Mouse (Mus musculus): Measurements from ENCODE around the gene Dock10. TPM values are rescaled to one million over a fixed set of nuclear protein-coding genes. Genes with fewer than 3 reads are reported as not detected.

The Dock10 gene
- polyA plus RNA-seq, 1 experiment from 2014 or later, result 2.2 TPM

- Histone ChIP-seq H3K27me3 (no peaks in the 10 kb centered on the region), H3K9me3 (replicated peaks) (no peaks in the 10 kb centered on the region), H3K9ac (no peak overlapping the region), H3K4me1 (replicated peaks) (no peaks in the 10 kb centered on the region), H3K36me3 (no peaks in the 10 kb centered on the region), H3K4me3 (replicated peaks) (no peak overlapping the region), H3K27ac (no peak overlapping the region), H3K4me2 (no peak overlapping the region)
- DNase-seq (no peak), ATAC-seq (ENCODE audit: low read depth) (no peak)
- WGBS (ENCODE audit: insufficient replicate concordance), result 43% methylated on average over 1 of the region's 1 CpGs
These were observed 82.2 kb downstream of the Dock10 start for GRCm38 (mm10) chr1:80676004-80676673.

GRCm38 (mm10) chr1:80671730-80672129 lies 86.6 kb downstream of the Dock10 start:
- ATAC-seq (ENCODE audit: low read depth) (no peak), DNase-seq (no peak)
- Histone ChIP-seq H3K4me3 (replicated peaks) (no peak overlapping the region), H3K9me3 (replicated peaks) (no peaks in the 10 kb centered on the region), H3K4me2 (no peak overlapping the region), H3K27me3 (no peaks in the 10 kb centered on the region), H3K36me3 (no peaks in the 10 kb centered on the region), H3K4me1 (replicated peaks) (no peaks in the 10 kb centered on the region), H3K27ac (no peak overlapping the region), H3K9ac (no peak overlapping the region)
- WGBS (ENCODE audit: insufficient replicate concordance), result 40% methylated on average over 3 of the region's 3 CpGs

- Histone ChIP-seq H3K9me3 (replicated peaks) (no peaks in the 10 kb centered on the region), H3K27me3 (no peaks in the 10 kb centered on the region), H3K4me2 (no peak overlapping the region), H3K36me3 (no peaks in the 10 kb centered on the region), H3K9ac (no peak overlapping the region), H3K4me3 (replicated peaks) (no peak overlapping the region), H3K27ac (no peak overlapping the region), H3K4me1 (replicated peaks) (no peaks in the 10 kb centered on the region)
- DNase-seq, result no peak
- no peak for ATAC-seq (ENCODE audit: low read depth)
- 43% methylated on average over 5 of the region's 5 CpGs for WGBS (ENCODE audit: insufficient replicate concordance)
These were observed 87.3 kb downstream of the Dock10 start for GRCm38 (mm10) chr1:80671056-80671455.

GRCm38 (mm10) chr1:80670387-80670786 lies 87.9 kb downstream of the Dock10 start:
- 60% methylated on average over 7 of the region's 7 CpGs for WGBS (ENCODE audit: insufficient replicate concordance)
- Histone ChIP-seq H3K4me2 (no peak overlapping the region), H3K27me3 (no peaks in the 10 kb centered on the region), H3K4me1 (replicated peaks) (no peaks in the 10 kb centered on the region), H3K27ac (no peak overlapping the region), H3K4me3 (replicated peaks) (no peak overlapping the region), H3K36me3 (no peaks in the 10 kb centered on the region), H3K9ac (no peak overlapping the region), H3K9me3 (replicated peaks) (no peaks in the 10 kb centered on the region)
- no peak for ATAC-seq (ENCODE audit: low read depth)
- DNase-seq, result no peak

- Histone ChIP-seq H3K36me3 (no peaks in the 10 kb centered on the region), H3K27me3 (no peaks in the 10 kb centered on the region), H3K27ac (no peak overlapping the region), H3K4me2 (no peak overlapping the region), H3K9me3 (replicated peaks) (no peaks in the 10 kb centered on the region), H3K9ac (no peak overlapping the region), H3K4me1 (replicated peaks) (no peaks in the 10 kb centered on the region), H3K4me3 (replicated peaks) (no peak overlapping the region)
- DNase-seq (no peak), ATAC-seq (ENCODE audit: low read depth) (no peak)
These were observed 92.6 kb downstream of the Dock10 start for GRCm38 (mm10) chr1:80665761-80666160.

- ATAC-seq (ENCODE audit: low read depth) (no peak), DNase-seq (no peak)
- H3K4me2 ChIP-seq, result no peak overlapping the region
- no peak overlapping the region for H3K9ac ChIP-seq
- no peaks in the 10 kb centered on the region for H3K36me3 ChIP-seq
- no peaks in the 10 kb centered on the region for H3K9me3 ChIP-seq (replicated peaks)
- no peak overlapping the region for H3K27ac ChIP-seq
- 38% methylated on average over 6 of the region's 6 CpGs for WGBS (ENCODE audit: insufficient replicate concordance)
- H3K4me1 ChIP-seq (replicated peaks), result no peaks in the 10 kb centered on the region
- no peak overlapping the region for H3K4me3 ChIP-seq (replicated peaks)
- no peaks in the 10 kb centered on the region for H3K27me3 ChIP-seq
These were observed 93.2 kb downstream of the Dock10 start for GRCm38 (mm10) chr1:80665161-80665560.

- Histone ChIP-seq H3K27ac (no peak overlapping the region), H3K4me2 (no peak overlapping the region), H3K4me1 (replicated peaks) (no peaks in the 10 kb centered on the region), H3K4me3 (replicated peaks) (no peak overlapping the region), H3K27me3 (no peaks in the 10 kb centered on the region), H3K9ac (no peak overlapping the region), H3K9me3 (replicated peaks) (no peaks in the 10 kb centered on the region), H3K36me3 (no peaks in the 10 kb centered on the region)
- DNase-seq, result no peak
- WGBS (ENCODE audit: insufficient replicate concordance), result 55% methylated on average over 11 of the region's 11 CpGs
- ATAC-seq (ENCODE audit: low read depth), result no peak
These were observed 96.6 kb downstream of the Dock10 start for GRCm38 (mm10) chr1:80661506-80662402.

- 56% methylated on average over 6 of the region's 6 CpGs for WGBS (ENCODE audit: insufficient replicate concordance)
- DNase-seq, result no peak
- no peak for ATAC-seq (ENCODE audit: low read depth)
These were observed 98.7 kb downstream of the Dock10 start for GRCm38 (mm10) chr1:80659465-80660245.

GRCm38 (mm10) chr1:80656389-80656788 lies 101.9 kb downstream of the Dock10 start:
- no peaks in the 10 kb centered on the region for H3K9me3 ChIP-seq (replicated peaks)
- no peak overlapping the region for H3K4me3 ChIP-seq (replicated peaks)
- H3K36me3 ChIP-seq, result no peaks in the 10 kb centered on the region
- DNase-seq (no peak), ATAC-seq (ENCODE audit: low read depth) (no peak)
- no peaks in the 10 kb centered on the region for H3K27me3 ChIP-seq
- 53% methylated on average over 2 of the region's 2 CpGs for WGBS (ENCODE audit: insufficient replicate concordance)
- H3K27ac ChIP-seq, result no peak overlapping the region
- H3K9ac ChIP-seq, result no peak overlapping the region
- no peak overlapping the region for H3K4me2 ChIP-seq
- no peaks in the 10 kb centered on the region for H3K4me1 ChIP-seq (replicated peaks)

More at GRCm38 (mm10) chr1:80659465-80660245, 98.7 kb downstream of the Dock10 start:
- Histone ChIP-seq H3K9me3 (replicated peaks) (no peaks in the 10 kb centered on the region), H3K4me3 (replicated peaks) (no peak overlapping the region), H3K36me3 (no peaks in the 10 kb centered on the region), H3K27ac (no peak overlapping the region), H3K27me3 (no peaks in the 10 kb centered on the region), H3K9ac (no peak overlapping the region), H3K4me1 (replicated peaks) (no peaks in the 10 kb centered on the region), H3K4me2 (no peak overlapping the region)

GRCm38 (mm10) chr1:80655854-80656253 lies 102.5 kb downstream of the Dock10 start:
- Histone ChIP-seq H3K27ac (no peak overlapping the region), H3K9me3 (replicated peaks) (no peaks in the 10 kb centered on the region), H3K36me3 (no peaks in the 10 kb centered on the region), H3K27me3 (no peaks in the 10 kb centered on the region), H3K4me2 (no peak overlapping the region), H3K4me3 (replicated peaks) (no peak overlapping the region), H3K9ac (no peak overlapping the region), H3K4me1 (replicated peaks) (no peaks in the 10 kb centered on the region)
- DNase-seq (no peak), ATAC-seq (ENCODE audit: low read depth) (no peak)
- WGBS (ENCODE audit: insufficient replicate concordance), result 47% methylated on average over 1 of the region's 1 CpGs

GRCm38 (mm10) chr1:80655195-80655594 lies 103.1 kb downstream of the Dock10 start:
- H3K27ac ChIP-seq, result no peak overlapping the region
- WGBS (ENCODE audit: insufficient replicate concordance), result 52% methylated on average over 4 of the region's 4 CpGs
- DNase-seq, result no peak

More at GRCm38 (mm10) chr1:80655195-80655594, 103.1 kb downstream of the Dock10 start:
- Histone ChIP-seq H3K4me2 (no peak overlapping the region), H3K9ac (no peak overlapping the region), H3K9me3 (replicated peaks) (no peaks in the 10 kb centered on the region), H3K4me3 (replicated peaks) (no peak overlapping the region), H3K27me3 (no peaks in the 10 kb centered on the region), H3K4me1 (replicated peaks) (no peaks in the 10 kb centered on the region), H3K36me3 (no peaks in the 10 kb centered on the region)
- ATAC-seq (ENCODE audit: low read depth), result no peak

Measured in liver, embryonic 13.5 days (tissue).